Mouse (Mus musculus) lung, postnatal 0 days (tissue): ENCODE measurements around the gene Foxk1. TPM values are rescaled to one million over a fixed set of nuclear protein-coding genes. Genes with fewer than 3 reads are reported as not detected.

Source experiments
- ATAC-seq: fragments of 200-750 bp; cut with Nextera tagmentation; 2 replicates; pipeline ENCODE4 v1.8.0; 2017; ENCODE audit warnings: moderate library complexity
- DNase-seq: peaks from one replicate; pipeline ENCODE4 v3.0.0-alpha.2; 2016; ENCODE audit warnings: low spot score
- H3K27ac ChIP-seq: fragments of 300-500 bp; sonication (generic); 2 replicates; pipeline ENCODE4 v1.5.1; 2014; ENCODE audit warnings: antibody characterized with exemption, mild to moderate bottlenecking, low read length, mixed read lengths
- H3K27me3 ChIP-seq: fragments of 300-500 bp; sonication (generic); replicated peaks from 2 replicates; pipeline ENCODE4 v1.6.1; 2014; ENCODE audit warnings: low read length, mixed read lengths; ENCODE audit not compliant: insufficient read depth
- H3K36me3 ChIP-seq: fragments of 300-500 bp; sonication (generic); 2 replicates; pipeline ENCODE4 v1.6.1; 2014; ENCODE audit warnings: low read length, mixed read lengths; ENCODE audit not compliant: insufficient read depth
- H3K4me1 ChIP-seq: fragments of 300-500 bp; sonication (generic); 2 replicates; pipeline ENCODE4 v1.6.1; 2014; ENCODE audit warnings: antibody characterized with exemption, low read depth, low read length, mixed read lengths; ENCODE audit not compliant: insufficient read depth
- H3K4me2 ChIP-seq: fragments of 300-500 bp; sonication (generic); replicated peaks from 2 replicates; pipeline ENCODE4 v1.6.1; 2014; ENCODE audit warnings: low read depth, mild to moderate bottlenecking, low read length, moderate library complexity, mixed read lengths
- H3K4me3 ChIP-seq: fragments of 300-500 bp; sonication (generic); 2 replicates; pipeline ENCODE4 v1.5.1; 2014; ENCODE audit warnings: low read depth, low read length
- H3K9ac ChIP-seq: fragments of 300-500 bp; sonication (generic); replicated peaks from 2 replicates; pipeline ENCODE4 v1.6.1; 2014; ENCODE audit warnings: low read depth, mild to moderate bottlenecking
- H3K9me3 ChIP-seq: fragments of 300-500 bp; sonication (generic); 2 replicates; pipeline ENCODE4 v1.6.1; 2016; ENCODE audit warnings: low read length, mixed read lengths
- CTCF ChIP-seq: IDR thresholded peaks from 2 replicates; pipeline ENCODE4 v1.5.1; 2016; ENCODE audit warnings: antibody characterized with exemption, mild to moderate bottlenecking
- EP300 ChIP-seq: IDR thresholded peaks from 2 replicates; pipeline ENCODE4 v1.6.1; 2016; ENCODE audit warnings: antibody characterized with exemption, mild to moderate bottlenecking, control low read depth
- WGBS: fragments of 180-500 bp; shearing (Covaris S2); extraction: QIAGEN DNeasy Blood & Tissue Kit; methylation state at CpG from one replicate; pipeline ENCODE4 v1.1.7; 2014; 5-methylcytosine and 5-hydroxymethylcytosine counted together
- polyA plus RNA-seq: library from polyadenylated mRNA; unstranded; fragments of >200 nt; fragmentation: Nextera tagmentation; extraction: Ambion mirVana; gene quantifications from 2 replicates; pipeline ENCODE4 v1.2.1, GENCODE M21; 2015

The Foxk1 gene
- polyA plus RNA-seq, 1 experiment from 2014 or later = 4.3 TPM

DNA sequence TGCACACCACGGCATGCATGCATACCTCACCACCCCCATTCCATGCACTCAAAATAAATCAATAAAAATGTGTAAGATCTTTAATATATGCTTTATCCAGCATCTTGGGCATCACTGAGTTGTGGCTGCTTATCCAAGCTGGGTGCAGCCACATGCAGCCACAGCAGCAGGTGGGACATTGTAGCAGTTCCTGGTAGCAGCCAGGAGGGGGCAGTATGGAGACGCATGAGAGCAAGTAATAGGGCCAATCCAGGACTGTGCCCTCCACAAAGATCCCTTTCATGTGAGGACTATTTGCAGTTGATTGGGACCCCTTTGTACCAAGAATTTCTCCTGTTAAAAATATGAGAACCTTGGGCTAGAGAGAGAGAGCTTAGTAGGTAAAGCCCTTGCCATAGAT, 81.2 kb downstream of the Foxk1 start:
- Histone ChIP-seq H3K4me3 (no peak overlapping the region), H3K4me1 (no peaks in the 10 kb centered on the region), H3K9me3 (no peaks in the 10 kb centered on the region), H3K36me3 (no peaks in the 10 kb centered on the region), H3K27me3 (no peaks in the 10 kb centered on the region), H3K4me2 (no peak overlapping the region), H3K27ac (no peak overlapping the region), H3K9ac (no peak overlapping the region)
- ATAC-seq (no peak), DNase-seq (no peak)
- peak; percentile 64 for TF ChIP-seq CTCF
- TF ChIP-seq EP300 = no peak
- WGBS = 57% methylated on average over 2 of the region's 2 CpGs

GRCm38 (mm10) chr5:142483581-142483980, 82.3 kb downstream of the Foxk1 start:
- TF ChIP-seq CTCF = no peak
- TF ChIP-seq EP300 = no peak
- Histone ChIP-seq H3K4me3 (no peak overlapping the region), H3K4me1 (no peaks in the 10 kb centered on the region), H3K4me2 (no peak overlapping the region), H3K27ac (no peak overlapping the region), H3K9me3 (no peaks in the 10 kb centered on the region), H3K36me3 (no peaks in the 10 kb centered on the region), H3K27me3 (no peaks in the 10 kb centered on the region), H3K9ac (no peak overlapping the region)
- ATAC-seq (no peak), DNase-seq (no peak)
- WGBS = 87% methylated on average over 5 of the region's 5 CpGs

DNA sequence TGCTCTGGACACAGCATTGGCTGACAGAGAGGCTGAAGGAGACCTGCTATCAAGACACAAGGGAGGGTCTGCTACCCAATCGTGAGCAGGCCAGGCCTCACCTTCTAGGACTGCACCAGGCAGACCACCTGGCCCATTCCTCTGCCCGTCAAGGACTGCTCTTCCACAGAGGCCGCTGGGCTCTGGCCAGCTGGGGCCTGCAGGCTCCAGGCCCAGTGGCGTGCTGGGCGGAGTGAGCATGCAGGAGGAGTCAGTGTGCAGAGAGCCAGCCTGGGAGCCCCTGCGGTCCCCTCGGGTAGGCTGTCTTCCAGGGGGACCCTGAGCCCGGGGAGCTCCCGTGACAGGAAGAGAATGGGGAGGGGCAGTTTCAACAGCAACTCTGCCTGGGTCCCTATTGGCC, 85.4 kb downstream of the Foxk1 start:
- no peak for TF ChIP-seq CTCF
- TF ChIP-seq EP300 = no peak
- H3K27me3 ChIP-seq = no peaks in the 10 kb centered on the region
- H3K4me1 ChIP-seq = no peaks in the 10 kb centered on the region
- H3K4me3 ChIP-seq = no peak overlapping the region
- 56% methylated on average over 9 of the region's 9 CpGs for WGBS
- no peaks in the 10 kb centered on the region for H3K9me3 ChIP-seq
- H3K9ac ChIP-seq = no peak overlapping the region
- no peaks in the 10 kb centered on the region for H3K36me3 ChIP-seq
- no peak overlapping the region for H3K27ac ChIP-seq
- no peak for ATAC-seq
- no peak for DNase-seq
- H3K4me2 ChIP-seq = no peak overlapping the region

GRCm38 (mm10) chr5:142489955-142490707, 88.8 kb downstream of the Foxk1 start:
- Histone ChIP-seq H3K27me3 (no peaks in the 10 kb centered on the region), H3K9me3 (no peaks in the 10 kb centered on the region), H3K4me2 (no peak overlapping the region), H3K9ac (no peak overlapping the region), H3K4me1 (no peaks in the 10 kb centered on the region), H3K36me3 (no peaks in the 10 kb centered on the region), H3K27ac (no peak overlapping the region), H3K4me3 (no peak overlapping the region)
- 61% methylated on average over 9 of the region's 9 CpGs for WGBS
- TF ChIP-seq CTCF = no peak
- no peak for TF ChIP-seq EP300
- DNase-seq = no peak
- ATAC-seq = no peak

- H3K9me3 ChIP-seq = no peaks in the 10 kb centered on the region
- no peaks in the 10 kb centered on the region for H3K36me3 ChIP-seq
- H3K4me1 ChIP-seq = no peaks in the 10 kb centered on the region
- no peak overlapping the region for H3K4me2 ChIP-seq
- TF ChIP-seq EP300 (no peak), CTCF (no peak)
- H3K9ac ChIP-seq = no peak overlapping the region
- H3K27ac ChIP-seq = no peak overlapping the region
- ATAC-seq = no peak
- no peak overlapping the region for H3K4me3 ChIP-seq
- no peak for DNase-seq
- H3K27me3 ChIP-seq = no peaks in the 10 kb centered on the region
- 82% methylated on average over 3 of the region's 3 CpGs for WGBS
Measured at GRCm38 (mm10) chr5:142493307-142493706, 92.0 kb downstream of the Foxk1 start.

DNA sequence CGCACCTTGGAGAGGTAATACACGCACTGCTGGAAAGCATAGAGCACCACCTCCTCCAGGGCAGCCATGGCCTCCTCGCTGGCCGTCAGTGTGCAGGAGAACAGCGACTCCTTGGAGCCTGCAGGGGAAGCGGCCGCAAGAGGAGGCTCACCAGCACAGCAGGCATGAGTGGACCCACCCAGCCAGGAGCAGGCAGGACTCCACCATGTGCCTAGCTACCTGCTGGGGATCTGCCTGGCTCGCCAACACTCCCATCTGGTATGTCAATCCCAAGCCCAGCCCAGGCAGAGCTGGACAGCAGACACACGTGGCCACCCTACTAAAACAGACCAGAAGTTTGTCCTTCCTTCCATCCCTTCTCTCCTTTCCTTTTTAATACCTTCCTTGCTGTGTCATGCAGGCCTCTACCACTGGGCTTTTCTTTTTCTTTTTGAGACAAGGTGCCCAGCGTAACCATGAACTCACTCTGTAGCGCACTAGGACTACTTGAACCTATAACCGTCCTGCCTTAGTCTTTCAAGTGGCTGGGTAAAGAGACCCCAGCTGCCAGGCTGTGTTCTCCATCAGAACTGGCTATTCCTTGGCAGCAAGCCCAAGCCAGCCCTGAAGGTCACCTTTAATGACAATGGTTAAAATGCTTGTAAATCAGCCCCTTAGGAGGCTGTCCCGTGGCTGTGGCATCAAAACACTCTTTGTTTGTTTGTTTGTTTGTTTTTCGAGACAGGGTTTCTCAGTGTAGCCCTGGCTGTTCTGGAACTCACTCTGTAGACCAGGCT, 94.2 kb downstream of the Foxk1 start:
- H3K9me3 ChIP-seq = no peaks in the 10 kb centered on the region
- no peaks in the 10 kb centered on the region for H3K27me3 ChIP-seq
- WGBS = 34% methylated on average over 12 of the region's 14 CpGs
- no peaks in the 10 kb centered on the region for H3K4me1 ChIP-seq
- H3K27ac ChIP-seq = no peak overlapping the region
- H3K36me3 ChIP-seq = no peaks in the 10 kb centered on the region
- no peak for TF ChIP-seq CTCF
- TF ChIP-seq EP300 = no peak
- no peak overlapping the region for H3K9ac ChIP-seq
- no peak overlapping the region for H3K4me3 ChIP-seq
- H3K4me2 ChIP-seq = no peak overlapping the region
- ATAC-seq (no peak; the same call in 1 of the 2 replicates), DNase-seq (no peak)
